ENCODE assay signal across 21 mouse cellular contexts in the genomic region with DNA sequence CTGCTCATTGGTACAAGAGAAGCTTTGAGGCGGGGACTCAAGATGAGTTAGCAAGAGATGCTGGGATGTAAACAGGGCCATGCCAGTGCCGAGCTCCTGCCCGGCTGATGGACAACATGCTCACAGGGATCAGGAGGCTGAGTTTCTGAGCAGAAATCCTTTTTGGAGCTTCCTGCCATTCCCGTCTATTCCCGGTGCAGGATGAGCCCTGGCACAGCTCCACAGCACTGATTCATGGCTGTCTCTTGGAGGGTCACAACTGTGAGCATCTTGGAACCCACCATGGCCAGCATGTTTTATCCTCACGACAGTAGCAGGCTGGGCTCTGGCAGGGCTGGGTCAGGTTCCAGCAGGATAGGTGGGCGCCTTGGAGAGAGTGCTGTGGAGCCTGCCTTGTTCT.
DNase-seq lines count a peak whose midpoint lies in the region; ATAC-seq and TF ChIP-seq lines count a peak whose summit lies in the region.
"Had no signal": no experiment of that assay in that cellular context is flagged by ENCODE, and none has a peak within 500 bp of the region (broad histone marks: within the 10 kb centered on the region; RNA-seq: fewer than 3 reads in every experiment).

No protein-coding gene starts in this region.

- no peak for ATAC-seq in kidney, embryonic 16.5 days (ENCODE audit: low FRiP score, low TSS enrichment)
- ATAC-seq: activated CD4-positive, CD25-positive, alpha-beta regulatory T cell, adult 4 months; forebrain, embryonic 16.5 days; Patski had no signal

- DNase-seq in gastrocnemius, adult 2 months, result no peak
- DNase-seq in gastrocnemius, postnatal 36 days, result no peak
- DNase-seq in kidney, postnatal 4 days, result no peak
- peak; percentile 17 for DNase-seq in lung, postnatal 14 days
- no peak for DNase-seq in lung, postnatal 25 days (ENCODE audit: low spot score)
- DNase-seq: adrenal gland, postnatal 14 days; cerebellum, adult 18-20 months; cerebellum, adult 9-11 months; embryo, embryonic 11 days; gastrocnemius, postnatal 14 days had no signal

- intact Hi-C loops in gastrocnemius, adult 2 months (cut with DNase I), result no loop called here
- intact Hi-C loops in gastrocnemius, postnatal 36 days (cut with DNase I), result no loop called here

- H3K27ac ChIP-seq in gastrocnemius, adult 2 months, result peak overlapping the region; percentile 79
- 0 out of 2 replicates have a peak overlapping the region, but pooled peaks have one; percentile 9 for H3K27ac ChIP-seq in kidney, embryonic 16.5 days (ENCODE audit: low read length)
- 0 out of 2 replicates have a peak overlapping the region, but pooled peaks have one; percentile 6 for H3K27ac ChIP-seq in olfactory bulb, adult 2 months (ENCODE audit: insufficient read depth, low read depth, low read length)
- H3K27ac ChIP-seq: embryonic facial prominence, embryonic 15.5 days had no signal

- peaks cover 31% of the 10 kb centered on the region for H3K4me1 ChIP-seq in kidney, embryonic 16.5 days (ENCODE audit: insufficient read depth, low read length)
- H3K4me1 ChIP-seq in olfactory bulb, adult 2 months (ENCODE audit: control insufficient read depth, insufficient read depth, low read length), result peaks cover 39% of the 10 kb centered on the region

- 0 out of 2 replicates have a peak overlapping the region, but pooled peaks have one; percentile 14 for H3K9ac ChIP-seq in kidney, embryonic 16.5 days (replicated peaks; ENCODE audit: low read length)
- H3K9ac ChIP-seq: embryonic facial prominence, embryonic 15.5 days; heart, embryonic 15.5 days; hindbrain, embryonic 14.5 days had no signal

- H3K4me3 ChIP-seq in gastrocnemius, adult 2 months, result no peak overlapping the region
- no peak overlapping the region for H3K4me3 ChIP-seq in kidney, embryonic 16.5 days (ENCODE audit: low read length)
- H3K4me3 ChIP-seq in olfactory bulb, adult 2 months (ENCODE audit: insufficient read depth, low read depth, low read length), result no peak overlapping the region
- H3K4me3 ChIP-seq: embryonic facial prominence, embryonic 15.5 days; erythroblast, embryonic 14.5 days; heart, embryonic 15.5 days; hindbrain, embryonic 10.5 days had no signal

- H3K36me3 ChIP-seq in kidney, embryonic 16.5 days (ENCODE audit: insufficient read depth, low read length), result peaks cover 23% of the 10 kb centered on the region

- TF ChIP-seq POLR2A in olfactory bulb, adult 2 months (IDR thresholded peaks at IDR 0.05; ENCODE audit: insufficient read depth, low read depth, low read length), result no peak

- H3K27me3 ChIP-seq in kidney, embryonic 16.5 days (ENCODE audit: insufficient read depth, low read length), result no peaks in the 10 kb centered on the region
- H3K27me3 ChIP-seq: embryonic facial prominence, embryonic 15.5 days; heart, embryonic 15.5 days; Patski had no signal

- WGBS in kidney, embryonic 16.5 days, result 76% methylated on average over 7 of the region's 7 CpGs
- WGBS in olfactory bulb, adult 2 months, result 71% methylated on average over 7 of the region's 7 CpGs

- TF ChIP-seq CTCF in gastrocnemius, adult 2 months (IDR thresholded peaks at IDR 0.05), result no peak
- no peak for TF ChIP-seq CTCF in olfactory bulb, adult 2 months (IDR thresholded peaks at IDR 0.05; ENCODE audit: insufficient read depth, low read depth, low read length)

- peaks cover 8% of the 10 kb centered on the region for H3K9me3 ChIP-seq in kidney, embryonic 16.5 days (ENCODE audit: low read length)
- H3K9me3 ChIP-seq: embryonic facial prominence, embryonic 15.5 days; heart, embryonic 15.5 days had no signal

- H3K4me2 ChIP-seq in kidney, embryonic 16.5 days (replicated peaks; ENCODE audit: low read depth, low read length), result no peak overlapping the region
- H3K4me2 ChIP-seq: embryonic facial prominence, embryonic 15.5 days; heart, embryonic 11.5 days; heart, embryonic 15.5 days; hindbrain, embryonic 14.5 days had no signal

Comparison
In these comparisons a context has a peak if more than half of its experiments do, and no peak if none do; other contexts are left out.
1. H3K27ac ChIP-seq: peak in every context shown above with its lines; median percentile 79 in gastrocnemius, adult 2 months; 9 in kidney, embryonic 16.5 days; 6 in olfactory bulb, adult 2 months.